Mouse (Mus musculus): Measurements from ENCODE around the gene Nup37. TPM values are rescaled to one million over a fixed set of nuclear protein-coding genes. Genes with fewer than 3 reads are reported as not detected.

The Nup37 gene
- total RNA-seq, 2 experiments from 2014 or later: 6.7 to 8.6 TPM

GRCm38 (mm10) chr10:88221718-88222117 is 74.9 kb downstream of the Nup37 start:
- intact Hi-C loops (cut with DNase I): no loop called here
- no peak for DNase-seq (ENCODE audit: low spot score in 2 of 2)

GRCm38 (mm10) chr10:88225421-88225820 is 78.6 kb downstream of the Nup37 start:
- intact Hi-C loops (cut with DNase I): no loop called here
- no peak for DNase-seq (ENCODE audit: low spot score in 2 of 2)

- DNase-seq (ENCODE audit: low spot score in 2 of 2): no peak
- intact Hi-C loops (cut with DNase I): no loop called here
Measured at GRCm38 (mm10) chr10:88227962-88228361, 81.2 kb downstream of the Nup37 start.

Other genes with a start within 250 kb of the Nup37 start
- 10 to 100 TPM in 1 of 2 experiments, not detected in 1; 81.7 TPM for gene Pmch, start 55.9 kb upstream of the Nup37 start, total RNA-seq (2021)
- under 1 TPM; 0.34 TPM for gene Parpbp, start 51 bp upstream of the Nup37 start, total RNA-seq (2021)
- gene Washc3, start 54.1 kb downstream of the Nup37 start, total RNA-seq (2021): 10 to 100 TPM; 24.3 to 25.7 TPM
- gene Dram1, start 232.1 kb downstream of the Nup37 start, total RNA-seq (2021): under 1 TPM; 0.80 to 0.82 TPM
- gene Gnptab, start 232.1 kb downstream of the Nup37 start, total RNA-seq (2021): 10 to 100 TPM; 66.6 to 68.1 TPM

Data from left cerebral cortex, postnatal 25 days (tissue).